Mouse (Mus musculus) Patski (cell line): Measurements from ENCODE around the gene Slc9a6. TPM values are rescaled to one million over a fixed set of nuclear protein-coding genes. Genes with fewer than 3 reads are reported as not detected.

Source experiments
- ATAC-seq: fragments of 100-300 bp; one replicate; pipeline ENCODE4 v1.8.0; 2021
- CTCF ChIA-PET: fragments of 350-600 bp; sonication (Branson Sonifier 250); formaldehyde crosslinking; loops from one replicate; lab custom pipeline; 2022; ENCODE audit warnings: inconsistent platforms; lab: Charles Lee
- POLR2A ChIA-PET: fragments of 350-600 bp; sonication (Branson Sonifier 250); formaldehyde crosslinking; loops from one replicate; lab custom pipeline; 2022; ENCODE audit warnings: antibody characterized with exemption, inconsistent platforms; lab: Charles Lee
- DNase-seq: peaks from one replicate; pipeline ENCODE4 v3.0.0-alpha.2; 2011; ENCODE audit warnings: low read depth, low spot score
- H3K27me3 ChIP-seq: fragments of 371-371 bp; one replicate; pipeline ENCODE4 v1.5.1; 2021
- CTCF ChIP-seq: fragments of 100-300 bp; IDR thresholded peaks from one replicate; pipeline ENCODE4 v1.5.1; 2021
- in situ Hi-C: fragments of 300-500 bp; cut with MboI; formaldehyde crosslinking; loops from 3 replicates; pipeline ENCODE4 v1.11.1; 2018; ENCODE audit warnings: low pct_unique_long_range_greater_than_20kb, mixed read lengths
- polyA plus RNA-seq: library from polyadenylated mRNA; unstranded; gene quantifications from one replicate; pipeline ENCODE4 v1.2.3, GENCODE M21; 2021

Slc9a6 gene
- polyA plus RNA-seq, 1 experiment from 2014 or later = 20.6 TPM

DNA sequence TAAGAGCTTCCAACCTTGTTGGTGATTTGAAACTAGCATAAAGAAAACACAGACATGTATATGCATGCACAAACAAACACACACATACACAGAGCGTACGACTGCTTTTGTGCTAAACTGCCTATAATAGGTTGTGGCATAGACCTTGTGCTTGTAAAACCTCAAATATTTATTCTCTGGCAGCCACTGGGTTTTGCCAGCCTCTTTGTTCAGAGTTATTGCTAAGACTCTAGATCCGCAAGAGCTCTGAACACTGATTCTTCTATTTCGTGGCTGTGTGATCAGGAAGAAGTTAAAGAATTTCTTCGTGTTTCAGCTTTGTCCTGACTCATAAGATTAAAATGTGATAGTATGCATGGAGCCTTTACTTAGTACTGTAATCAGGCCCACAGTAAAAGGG is 26.6 kb downstream of the Slc9a6 start:
- in situ Hi-C loops = no loop called here
- CTCF ChIA-PET = interaction anchor here (0.9 to 1.3 kb wide), 2 partner anchors 14 to 17 kb away, joined by 3 read pairs; no protein-coding TSS in a partner anchor
- H3K27me3 ChIP-seq = peaks cover 25% of the 10 kb centered on the region
- no peak for DNase-seq
- TF ChIP-seq CTCF = no peak
- peak; percentile 65 for ATAC-seq
- POLR2A ChIA-PET = no interaction called here

DNA sequence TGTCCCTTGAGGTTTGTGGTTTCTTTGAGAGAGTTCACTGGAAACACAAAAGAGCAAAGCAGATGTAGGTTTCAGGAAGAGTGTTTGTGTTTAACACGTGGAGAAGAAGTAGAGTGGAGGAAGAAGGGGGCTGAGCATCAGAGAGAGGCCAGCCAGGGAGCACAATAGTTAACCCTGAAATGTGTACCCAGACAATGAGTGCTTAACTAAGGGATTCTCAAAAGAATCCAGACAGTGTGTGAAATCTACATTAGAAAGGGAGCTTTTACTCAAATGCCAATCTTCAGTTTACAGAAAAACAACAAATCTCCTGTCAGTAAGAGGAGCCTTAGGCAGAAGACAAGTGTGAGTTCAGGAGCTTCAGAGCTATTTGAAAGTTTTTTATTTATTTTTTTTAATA is 30.5 kb downstream of the Slc9a6 start:
- no peak for ATAC-seq
- ChIA-PET POLR2A (no interaction called here), CTCF (interaction anchor here (2.2 kb wide), 1 partner anchor 10 kb away, joined by 9 read pairs; no protein-coding TSS in a partner anchor)
- peaks cover 20% of the 10 kb centered on the region for H3K27me3 ChIP-seq
- no peak for TF ChIP-seq CTCF
- in situ Hi-C loops = loop anchor here (10.0 kb wide), 1 partner anchor 205 kb away; no protein-coding TSS in a partner anchor
- no peak for DNase-seq

DNA sequence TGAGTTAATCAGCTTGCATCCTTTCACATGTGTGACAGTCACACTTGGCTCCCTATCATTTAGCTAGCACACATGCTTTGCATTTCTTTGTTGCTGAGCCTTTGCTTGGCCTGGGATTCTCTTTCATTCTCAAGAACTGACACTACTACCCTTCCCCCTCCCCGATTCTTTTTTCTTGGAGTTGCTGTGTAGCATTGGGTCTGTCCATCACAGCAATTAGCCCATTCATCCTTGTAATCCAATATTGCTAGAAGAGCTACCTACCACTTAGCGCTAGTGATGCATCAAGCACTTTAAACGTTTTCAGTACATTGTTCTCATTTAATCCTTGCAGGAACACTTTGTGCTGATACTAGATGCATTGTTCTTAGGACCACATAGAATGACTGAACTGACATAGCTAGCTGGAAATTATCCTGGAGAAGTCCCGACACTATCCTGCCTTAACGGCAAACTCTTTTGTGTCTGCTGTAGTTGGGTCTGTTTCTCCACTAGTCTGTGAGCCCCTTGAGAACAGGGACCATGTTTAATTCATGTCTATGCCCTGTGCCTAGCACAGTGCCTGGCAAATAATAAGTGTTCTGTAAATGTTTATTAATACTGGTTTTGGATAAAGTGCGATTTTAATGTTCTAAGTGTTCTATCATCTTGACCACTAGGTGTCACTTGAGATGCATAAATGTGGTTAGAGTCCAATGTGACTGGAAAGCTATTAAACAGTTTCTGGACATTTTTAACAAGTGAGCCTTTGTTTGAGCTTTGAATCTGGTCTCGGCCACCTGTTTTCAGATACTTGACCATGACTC is 40.2 kb downstream of the Slc9a6 start:
- ChIA-PET CTCF (interaction anchor here (0.7 to 2.5 kb wide), 15 partner anchors 9 to 191 kb away, joined by 3 to 10 read pairs (median 5); no protein-coding TSS in a partner anchor), POLR2A (no interaction called here)
- peak; percentile 59 for TF ChIP-seq CTCF
- ATAC-seq = no peak
- H3K27me3 ChIP-seq = peaks cover 25% of the 10 kb centered on the region
- no peak for DNase-seq
- in situ Hi-C loops = loop anchor here (10.0 kb wide), 1 partner anchor 195 kb away; no protein-coding TSS in a partner anchor

DNA sequence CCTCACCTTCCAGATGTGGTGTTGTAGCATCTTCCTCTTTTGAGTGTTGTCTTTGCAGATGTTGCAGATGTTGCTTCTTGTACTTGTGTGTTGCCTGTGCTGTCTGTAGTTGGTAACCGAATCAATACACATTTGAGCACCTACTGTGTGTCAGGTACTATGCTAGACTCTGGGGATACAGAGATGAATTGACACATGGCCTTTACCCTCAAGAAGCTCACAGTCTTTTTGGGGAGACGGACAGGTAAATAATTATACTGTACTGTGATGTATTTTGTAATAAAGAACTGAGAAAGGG is 40.7 kb downstream of the Slc9a6 start:
- no peak for ATAC-seq
- ChIA-PET POLR2A (no interaction called here), CTCF (interaction anchor here (0.8 to 2.5 kb wide), 14 partner anchors 10 to 190 kb away, joined by 3 to 10 read pairs (median 6); no protein-coding TSS in a partner anchor)
- no peak for TF ChIP-seq CTCF
- in situ Hi-C loops = no loop called here
- peaks cover 23% of the 10 kb centered on the region for H3K27me3 ChIP-seq
- DNase-seq = no peak

DNA sequence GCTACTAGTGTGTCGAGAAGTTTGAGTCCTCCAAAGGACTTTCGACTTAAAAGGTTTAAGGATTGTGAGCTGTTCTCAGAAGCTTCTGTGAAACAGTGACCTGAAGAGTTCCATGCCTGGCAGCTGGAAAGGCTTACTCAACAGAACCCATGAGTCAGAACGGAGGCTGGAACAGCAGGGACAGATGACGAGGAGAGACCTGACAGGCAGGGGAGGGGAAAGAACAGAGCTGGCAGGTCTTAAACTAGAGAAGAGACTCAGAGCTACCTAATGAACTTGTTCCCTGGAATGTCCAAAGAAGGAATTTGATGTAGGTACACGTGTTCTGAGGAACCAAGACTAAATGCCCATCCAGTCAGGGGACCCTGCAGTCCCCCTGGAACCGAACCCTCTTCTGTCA is 41.3 kb downstream of the Slc9a6 start:
- DNase-seq = no peak
- ChIA-PET POLR2A (no interaction called here), CTCF (interaction anchor here (1.0 to 2.5 kb wide), 11 partner anchors 10 to 190 kb away, joined by 3 to 10 read pairs (median 5); no protein-coding TSS in a partner anchor)
- no peak for TF ChIP-seq CTCF
- in situ Hi-C loops = no loop called here
- ATAC-seq = peak; percentile 73
- H3K27me3 ChIP-seq = peaks cover 22% of the 10 kb centered on the region

DNA sequence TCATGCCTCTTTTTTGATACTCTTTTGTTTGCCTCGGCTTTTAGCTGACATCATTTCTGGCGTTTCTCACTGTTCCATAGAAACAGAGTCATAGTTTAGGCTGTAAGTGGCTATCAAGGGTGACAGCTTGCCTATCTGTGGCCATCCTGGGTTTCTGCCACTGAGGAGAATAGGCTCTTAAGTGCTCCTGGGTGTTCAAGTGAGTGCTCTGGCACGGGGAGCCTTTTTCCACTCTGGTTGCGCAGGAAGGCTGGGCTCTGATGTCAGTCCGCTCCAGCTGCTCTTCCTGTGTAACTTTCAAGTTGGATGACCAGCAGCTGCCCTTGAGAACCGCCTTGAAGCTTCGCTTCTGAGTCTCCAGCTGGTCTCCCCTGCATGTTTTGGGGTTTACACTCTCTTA is 42.2 kb downstream of the Slc9a6 start:
- DNase-seq (no peak), ATAC-seq (no peak)
- ChIA-PET POLR2A (no interaction called here), CTCF (interaction anchor here (1.0 to 1.9 kb wide), 3 partner anchors 9 to 21 kb away, joined by 3 to 7 read pairs (median 3); no protein-coding TSS in a partner anchor)
- TF ChIP-seq CTCF = no peak
- in situ Hi-C loops = no loop called here
- H3K27me3 ChIP-seq = peaks cover 20% of the 10 kb centered on the region

DNA sequence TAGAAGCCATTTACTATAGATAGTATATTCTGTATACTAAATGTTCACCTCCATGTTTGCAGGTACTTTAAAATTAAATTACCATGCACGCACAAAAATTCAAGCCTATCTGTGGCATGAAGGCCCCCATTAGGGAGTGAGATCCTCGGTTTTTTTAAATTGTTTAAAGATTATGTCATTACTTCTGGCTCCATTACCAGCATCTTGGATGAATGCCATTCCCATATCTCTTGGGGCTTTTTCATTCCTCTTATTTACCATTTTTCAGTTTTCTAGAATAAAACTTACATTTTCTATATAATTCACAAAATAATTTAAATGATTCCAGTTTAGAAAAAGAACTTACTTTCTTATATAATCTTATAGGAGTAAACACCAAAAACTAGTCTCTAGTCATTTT is 46.1 kb downstream of the Slc9a6 start:
- ChIA-PET POLR2A (no interaction called here), CTCF (interaction anchor here (2.4 kb wide), 1 partner anchor 11 kb away, joined by 8 read pairs; no protein-coding TSS in a partner anchor)
- DNase-seq = no peak
- no peak for ATAC-seq
- peaks cover 22% of the 10 kb centered on the region for H3K27me3 ChIP-seq
- in situ Hi-C loops = loop anchor here (5.0 kb wide), 1 partner anchor 67 kb away; no protein-coding TSS in a partner anchor
- no peak for TF ChIP-seq CTCF

DNA sequence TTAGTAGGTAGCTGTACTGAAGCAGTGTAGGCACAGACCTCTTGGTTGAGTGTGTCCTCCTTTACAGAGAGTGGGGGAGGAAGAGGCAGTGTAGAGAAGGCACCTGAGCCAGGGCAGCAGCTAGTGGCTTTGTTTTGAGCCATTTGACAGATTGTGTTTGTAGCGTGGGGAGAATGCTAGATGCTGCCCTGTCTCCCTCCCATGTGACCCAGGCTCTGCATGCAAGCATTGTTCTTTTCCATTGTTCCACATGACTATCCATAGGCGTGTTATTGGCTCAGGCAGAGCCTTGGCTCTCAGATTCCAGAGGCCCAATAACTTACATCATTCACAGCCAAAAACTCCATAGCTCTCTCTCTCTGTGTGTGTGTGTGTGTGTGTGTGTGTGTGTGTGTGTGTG is 49.7 kb downstream of the Slc9a6 start:
- ChIA-PET CTCF (no interaction called here), POLR2A (no interaction called here)
- H3K27me3 ChIP-seq = peaks cover 24% of the 10 kb centered on the region
- DNase-seq = no peak
- no peak for TF ChIP-seq CTCF
- in situ Hi-C loops = loop anchor here (5.0 kb wide), 1 partner anchor 63 kb away; no protein-coding TSS in a partner anchor
- no peak for ATAC-seq

DNA sequence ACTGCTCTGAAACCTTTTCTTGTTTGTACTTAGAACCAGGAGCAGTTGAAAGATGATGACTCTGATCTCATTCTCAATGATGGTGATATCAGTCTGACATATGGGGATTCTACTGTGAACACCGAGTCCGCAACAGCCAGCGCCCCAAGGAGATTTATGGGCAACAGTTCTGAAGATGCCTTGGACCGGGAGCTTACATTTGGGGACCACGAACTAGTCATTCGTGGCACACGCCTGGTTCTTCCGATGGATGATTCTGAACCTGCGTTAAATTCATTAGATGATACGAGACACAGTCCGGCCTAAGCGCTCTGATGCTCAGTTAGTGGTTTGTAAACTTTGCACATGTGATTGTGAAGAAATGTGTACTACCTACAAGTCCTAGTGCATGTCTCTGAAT is 51.6 kb downstream of the Slc9a6 start:
- no peak for TF ChIP-seq CTCF
- peaks cover 25% of the 10 kb centered on the region for H3K27me3 ChIP-seq
- ChIA-PET POLR2A (no interaction called here), CTCF (interaction anchor here (2.2 kb wide), 1 partner anchor 10 kb away, joined by 7 read pairs; no protein-coding TSS in a partner anchor)
- in situ Hi-C loops = no loop called here
- ATAC-seq (no peak), DNase-seq (no peak)

DNA sequence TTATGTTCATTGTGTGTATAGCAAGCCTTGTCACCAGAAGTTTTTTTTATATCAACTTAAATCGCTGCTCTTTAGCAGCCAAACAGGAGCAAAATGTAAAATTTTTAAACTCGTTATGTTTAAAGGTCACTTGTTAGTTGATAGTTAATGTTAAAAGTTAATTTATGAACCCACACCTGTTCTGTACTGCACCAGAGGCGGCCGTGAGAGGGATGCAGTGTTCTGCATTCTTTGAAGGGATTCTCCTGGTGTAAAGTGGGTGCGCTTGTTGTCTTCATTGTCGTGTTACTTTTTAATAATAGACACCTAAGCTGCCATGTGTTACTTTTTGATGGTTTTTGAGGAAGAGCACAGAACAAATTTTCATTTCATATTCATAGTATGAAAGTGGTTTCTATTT is 52.8 kb downstream of the Slc9a6 start:
- DNase-seq (no peak), ATAC-seq (no peak)
- no peak for TF ChIP-seq CTCF
- in situ Hi-C loops = no loop called here
- peaks cover 22% of the 10 kb centered on the region for H3K27me3 ChIP-seq
- POLR2A ChIA-PET = no interaction called here
- CTCF ChIA-PET = no interaction called here

DNA sequence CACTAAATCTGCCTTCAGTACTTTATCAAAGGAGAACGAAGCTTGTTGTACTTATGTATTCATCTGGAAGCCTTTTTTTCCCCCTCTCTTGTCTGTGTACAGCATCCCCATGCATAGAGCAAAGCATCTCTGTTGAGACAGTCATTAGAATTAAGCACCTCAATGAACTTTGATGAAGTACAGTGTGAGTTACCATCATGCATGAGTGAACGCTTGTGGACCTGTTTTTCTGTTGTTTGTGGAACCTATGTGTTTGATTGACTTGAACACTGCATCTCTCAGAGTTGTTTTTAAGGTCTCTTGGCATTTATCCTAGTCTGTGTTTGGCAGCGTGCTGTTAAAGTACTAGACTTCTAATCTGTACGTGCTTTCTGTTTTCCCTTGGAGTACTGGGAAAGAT is 53.8 kb downstream of the Slc9a6 start:
- no peak for DNase-seq
- peaks cover 22% of the 10 kb centered on the region for H3K27me3 ChIP-seq
- no peak for ATAC-seq
- POLR2A ChIA-PET = no interaction called here
- CTCF ChIA-PET = no interaction called here
- in situ Hi-C loops = no loop called here
- TF ChIP-seq CTCF = no peak
